Mouse (Mus musculus) embryonic facial prominence, embryonic 14.5 days (tissue): ENCODE results near the gene Bcar3. TPM values are rescaled to one million over a fixed set of nuclear protein-coding genes. Genes with fewer than 3 reads are reported as not detected.

Experiments used
- ATAC-seq: fragments of 200-750 bp; cut with Nextera tagmentation; 2 replicates; pipeline ENCODE4 v1.8.0; 2017; ENCODE audit warnings: low read depth, moderate number of reproducible peaks, moderate TSS enrichment
- DNase-seq: peaks from one replicate; pipeline ENCODE4 v3.0.0-alpha.2; 2015; ENCODE audit warnings: low spot score
- H3K27ac ChIP-seq: fragments of 300-500 bp; sonication (generic); replicated peaks from 2 replicates; pipeline ENCODE4 v1.5.1; 2014; ENCODE audit warnings: low read depth, mild to moderate bottlenecking, low read length, moderate library complexity
- H3K27me3 ChIP-seq: fragments of 300-500 bp; sonication (generic); replicated peaks from 2 replicates; pipeline ENCODE4 v1.6.1; 2014; ENCODE audit warnings: low read length; ENCODE audit not compliant: control insufficient read depth, insufficient read depth
- H3K36me3 ChIP-seq: fragments of 300-500 bp; sonication (generic); 2 replicates; pipeline ENCODE4 v1.6.1; 2014; ENCODE audit warnings: low read length, mixed read lengths; ENCODE audit not compliant: control insufficient read depth, insufficient read depth
- H3K4me1 ChIP-seq: fragments of 300-500 bp; sonication (generic); 2 replicates; pipeline ENCODE4 v1.6.1; 2014; ENCODE audit warnings: antibody characterized with exemption, low read length; ENCODE audit not compliant: control insufficient read depth, insufficient read depth
- H3K4me2 ChIP-seq: fragments of 300-500 bp; sonication (generic); 2 replicates; pipeline ENCODE4 v1.6.1; 2014; ENCODE audit warnings: low read depth, mild to moderate bottlenecking, low read length, moderate library complexity, mixed read lengths
- H3K4me3 ChIP-seq: fragments of 300-500 bp; sonication (generic); 2 replicates; pipeline ENCODE4 v1.5.1; 2014; ENCODE audit warnings: low read depth, mild to moderate bottlenecking, low read length
- H3K9ac ChIP-seq: fragments of 300-500 bp; sonication (generic); 2 replicates; pipeline ENCODE4 v1.6.1; 2014; ENCODE audit warnings: low read depth, mild to moderate bottlenecking, low read length, moderate library complexity, mixed read lengths
- H3K9me3 ChIP-seq: fragments of 300-500 bp; sonication (generic); 2 replicates; pipeline ENCODE4 v1.6.1; 2016; ENCODE audit warnings: low read length; ENCODE audit not compliant: control insufficient read depth
- WGBS: fragments of 180-500 bp; shearing (Covaris S2); extraction: QIAGEN DNeasy Blood & Tissue Kit; methylation state at CpG from one replicate; pipeline ENCODE4 v1.1.7; 2014; 5-methylcytosine and 5-hydroxymethylcytosine counted together
- polyA plus RNA-seq: library from polyadenylated mRNA; unstranded; fragments of >200 nt; fragmentation: Nextera tagmentation; extraction: Ambion mirVana; gene quantifications from 2 replicates; pipeline ENCODE4 v1.2.1, GENCODE M21; 2014

Gene Bcar3
- polyA plus RNA-seq, 1 experiment from 2014 or later: 10.0 TPM

- Histone ChIP-seq H3K4me1 (0 out of 2 replicates have a peak, but pooled peaks cover 3% of the 10 kb centered on the region), H3K27me3 (no peaks in the 10 kb centered on the region), H3K9me3 (no peaks in the 10 kb centered on the region), H3K36me3 (no peaks in the 10 kb centered on the region), H3K4me3 (no peak overlapping the region), H3K9ac (no peak overlapping the region), H3K27ac (no peak overlapping the region), H3K4me2 (no peak overlapping the region)
- ATAC-seq (no peak), DNase-seq (no peak)
- 55% methylated on average over 8 of the region's 8 CpGs for WGBS
Measured at GRCm38 (mm10) chr3:122405203-122405956, 111.4 kb downstream of the Bcar3 start.

- no peak for DNase-seq
- no peak overlapping the region for H3K4me3 ChIP-seq
Measured at GRCm38 (mm10) chr3:122406416-122406815, 112.5 kb downstream of the Bcar3 start.

GRCm38 (mm10) chr3:122407757-122408156 lies 113.8 kb downstream of the Bcar3 start:
- Histone ChIP-seq H3K27ac (no peak overlapping the region), H3K27me3 (peaks cover 4% of the 10 kb centered on the region; the same call in 1 of the 2 replicates), H3K4me1 (no peaks in the 10 kb centered on the region), H3K9ac (no peak overlapping the region), H3K36me3 (no peaks in the 10 kb centered on the region), H3K4me3 (no peak overlapping the region), H3K4me2 (no peak overlapping the region), H3K9me3 (no peaks in the 10 kb centered on the region)
- WGBS: 93% methylated on average over 6 of the region's 6 CpGs
- no peak for ATAC-seq
- DNase-seq: no peak

More at GRCm38 (mm10) chr3:122406416-122406815, 112.5 kb downstream of the Bcar3 start:
- Histone ChIP-seq H3K4me1 (0 out of 2 replicates have a peak, but pooled peaks cover 3% of the 10 kb centered on the region), H3K4me2 (no peak overlapping the region), H3K9me3 (no peaks in the 10 kb centered on the region), H3K27ac (no peak overlapping the region), H3K27me3 (no peaks in the 10 kb centered on the region), H3K36me3 (no peaks in the 10 kb centered on the region), H3K9ac (no peak overlapping the region)
- 60% methylated on average over 8 of the region's 8 CpGs for WGBS
- no peak for ATAC-seq

GRCm38 (mm10) chr3:122408798-122409311 lies 114.9 kb downstream of the Bcar3 start:
- DNase-seq (no peak), ATAC-seq (no peak)
- Histone ChIP-seq H3K27me3 (peaks cover 4% of the 10 kb centered on the region; the same call in 1 of the 2 replicates), H3K4me1 (0 out of 2 replicates have a peak, but pooled peaks cover 3% of the 10 kb centered on the region), H3K27ac (no peak overlapping the region), H3K9ac (no peak overlapping the region), H3K4me2 (no peak overlapping the region), H3K9me3 (no peaks in the 10 kb centered on the region), H3K4me3 (no peak overlapping the region), H3K36me3 (no peaks in the 10 kb centered on the region)
- 71% methylated on average over 15 of the region's 15 CpGs for WGBS

GRCm38 (mm10) chr3:122411590-122411989 lies 117.7 kb downstream of the Bcar3 start:
- H3K4me3 ChIP-seq: no peak overlapping the region
- ATAC-seq (no peak), DNase-seq (no peak)
- H3K27ac ChIP-seq: no peak overlapping the region
- peaks cover 7% of the 10 kb centered on the region; the same call in 1 of the 2 replicates for H3K4me1 ChIP-seq
- H3K9me3 ChIP-seq: no peaks in the 10 kb centered on the region
- H3K36me3 ChIP-seq: no peaks in the 10 kb centered on the region
- H3K4me2 ChIP-seq: no peak overlapping the region
- H3K27me3 ChIP-seq: peaks cover 4% of the 10 kb centered on the region; the same call in 1 of the 2 replicates
- H3K9ac ChIP-seq: no peak overlapping the region
- 77% methylated on average over 2 of the region's 2 CpGs for WGBS

GRCm38 (mm10) chr3:122413729-122414561 lies 120.0 kb downstream of the Bcar3 start:
- no peaks in the 10 kb centered on the region for H3K36me3 ChIP-seq
- H3K27me3 ChIP-seq: peaks cover 4% of the 10 kb centered on the region
- peak overlapping the region; percentile 32; the same call in 1 of the 2 replicates for H3K9ac ChIP-seq
- H3K4me2 ChIP-seq: peak overlapping the region; percentile 45
- H3K4me3 ChIP-seq: no peak overlapping the region
- DNase-seq (peak; percentile 62), ATAC-seq (peak; percentile 53; the same call in 1 of the 2 replicates)
- 24% methylated on average over 17 of the region's 17 CpGs for WGBS
- H3K9me3 ChIP-seq: no peaks in the 10 kb centered on the region
- peaks cover 7% of the 10 kb centered on the region; the same call in 1 of the 2 replicates for H3K4me1 ChIP-seq
- H3K27ac ChIP-seq: peak overlapping the region; percentile 56

GRCm38 (mm10) chr3:122414868-122415267 lies 120.9 kb downstream of the Bcar3 start:
- Histone ChIP-seq H3K9ac (no peak overlapping the region), H3K36me3 (no peaks in the 10 kb centered on the region), H3K4me3 (no peak overlapping the region), H3K4me1 (peaks cover 11% of the 10 kb centered on the region; the same call in 1 of the 2 replicates), H3K9me3 (no peaks in the 10 kb centered on the region), H3K27ac (peak overlapping the region; percentile 41; the same call in 1 of the 2 replicates), H3K4me2 (no peak overlapping the region), H3K27me3 (peaks cover 4% of the 10 kb centered on the region)
- no peak for ATAC-seq
- 38% methylated on average over 8 of the region's 8 CpGs for WGBS
- peak; percentile 53 for DNase-seq

GRCm38 (mm10) chr3:122417466-122417865 lies 123.5 kb downstream of the Bcar3 start:
- Histone ChIP-seq H3K27me3 (peaks cover 1% of the 10 kb centered on the region), H3K4me3 (no peak overlapping the region), H3K4me1 (peaks cover 16% of the 10 kb centered on the region; the same call in 1 of the 2 replicates), H3K9me3 (no peaks in the 10 kb centered on the region), H3K4me2 (no peak overlapping the region), H3K27ac (no peak overlapping the region), H3K9ac (no peak overlapping the region), H3K36me3 (no peaks in the 10 kb centered on the region)
- ATAC-seq (no peak), DNase-seq (no peak)
- WGBS: 66% methylated on average over 11 of the region's 11 CpGs
